Mouse (Mus musculus) embryonic facial prominence, embryonic 11.5 days (tissue): ENCODE results near the gene Kif22. TPM values are rescaled to one million over a fixed set of nuclear protein-coding genes. Genes with fewer than 3 reads are reported as not detected.
"Not testable (repeated sequence)": the region's sequence is repeated elsewhere in the genome, so short reads cannot be mapped to it uniquely, and the experiment has no call there.

ENCODE experiments used
- ATAC-seq: fragments of 200-750 bp; cut with Nextera tagmentation; replicated peaks from 2 replicates; pipeline ENCODE4 v1.8.0; 2017; ENCODE audit warnings: low read depth; ENCODE audit not compliant: insufficient number of reproducible peaks, low FRiP score, low TSS enrichment
- DNase-seq: peaks from one replicate; pipeline ENCODE4 v3.0.0-alpha.2; 2015; ENCODE audit warnings: low spot score
- H3K27ac ChIP-seq: fragments of 300-500 bp; sonication (generic); replicated peaks from 2 replicates; pipeline ENCODE4 v1.5.1; 2014; ENCODE audit warnings: mild to moderate bottlenecking, low read depth, low read length, control low read depth
- H3K27me3 ChIP-seq: fragments of 300-500 bp; sonication (generic); 2 replicates; pipeline ENCODE4 v1.6.1; 2014; ENCODE audit warnings: mild to moderate bottlenecking, low read length, moderate library complexity, mixed read lengths; ENCODE audit not compliant: control insufficient read depth, insufficient read depth
- H3K36me3 ChIP-seq: fragments of 300-500 bp; sonication (generic); replicated peaks from 2 replicates; pipeline ENCODE4 v1.6.1; 2014; ENCODE audit warnings: low read depth, mild to moderate bottlenecking, low read length, moderate library complexity, mixed read lengths; ENCODE audit not compliant: control insufficient read depth, insufficient read depth
- H3K4me1 ChIP-seq: fragments of 300-500 bp; sonication (generic); 2 replicates; pipeline ENCODE4 v1.6.1; 2014; ENCODE audit warnings: low read length, mixed read lengths; ENCODE audit not compliant: control insufficient read depth, insufficient read depth
- H3K4me2 ChIP-seq: fragments of 300-500 bp; sonication (generic); 2 replicates; pipeline ENCODE4 v1.6.1; 2014; ENCODE audit warnings: low read depth, mild to moderate bottlenecking, control low read depth, low read length, moderate library complexity
- H3K4me3 ChIP-seq: fragments of 300-500 bp; sonication (generic); 2 replicates; pipeline ENCODE4 v1.5.1; 2014; ENCODE audit warnings: low read depth, low read length, control low read depth
- H3K9ac ChIP-seq: fragments of 300-500 bp; sonication (generic); replicated peaks from 2 replicates; pipeline ENCODE4 v1.6.1; 2014; ENCODE audit warnings: mild to moderate bottlenecking, control low read depth, low read length
- H3K9me3 ChIP-seq: fragments of 300-500 bp; sonication (generic); replicated peaks from 2 replicates; pipeline ENCODE4 v1.6.1; 2016; ENCODE audit warnings: mild to moderate bottlenecking, low read length, inconsistent platforms, mixed read lengths; ENCODE audit not compliant: control insufficient read depth
- WGBS: fragments of 180-500 bp; shearing (Covaris S2); extraction: QIAGEN DNeasy Blood & Tissue Kit; methylation state at CpG from one replicate; pipeline ENCODE4 v1.1.7; 2014; 5-methylcytosine and 5-hydroxymethylcytosine counted together
- polyA plus RNA-seq: library from polyadenylated mRNA; unstranded; fragments of >200 nt; fragmentation: Nextera tagmentation; extraction: Ambion mirVana; gene quantifications from 2 replicates; pipeline ENCODE4 v1.2.1, GENCODE M21; 2014

Kif22 gene
- polyA plus RNA-seq = 192 and 199 TPM in 2 replicates

- Histone ChIP-seq H3K9ac (peak within 1 kb of the TSS; percentile 85), H3K4me2 (peak within 1 kb of the TSS; percentile 59), H3K9me3 (no peaks in the 10 kb centered on the region), H3K4me3 (peak within 1 kb of the TSS; percentile 84), H3K27ac (0 out of 2 replicates have a peak within 1 kb of the TSS, but pooled peaks have one; percentile 14), H3K36me3 (no peaks in the 10 kb centered on the region), H3K27me3 (no peaks in the 10 kb centered on the region), H3K4me1 (no peaks in the 10 kb centered on the region)
- DNase-seq (peak; percentile 95), ATAC-seq (peak; percentile 84)
- under 1% methylated on average over 53 of the region's 53 CpGs for WGBS
Observed at GRCm38 (mm10) chr7:127041851-127042672, at the start of gene Kif22. Gene Kif22 (minus strand): TSS chr7:127042471.

DNA sequence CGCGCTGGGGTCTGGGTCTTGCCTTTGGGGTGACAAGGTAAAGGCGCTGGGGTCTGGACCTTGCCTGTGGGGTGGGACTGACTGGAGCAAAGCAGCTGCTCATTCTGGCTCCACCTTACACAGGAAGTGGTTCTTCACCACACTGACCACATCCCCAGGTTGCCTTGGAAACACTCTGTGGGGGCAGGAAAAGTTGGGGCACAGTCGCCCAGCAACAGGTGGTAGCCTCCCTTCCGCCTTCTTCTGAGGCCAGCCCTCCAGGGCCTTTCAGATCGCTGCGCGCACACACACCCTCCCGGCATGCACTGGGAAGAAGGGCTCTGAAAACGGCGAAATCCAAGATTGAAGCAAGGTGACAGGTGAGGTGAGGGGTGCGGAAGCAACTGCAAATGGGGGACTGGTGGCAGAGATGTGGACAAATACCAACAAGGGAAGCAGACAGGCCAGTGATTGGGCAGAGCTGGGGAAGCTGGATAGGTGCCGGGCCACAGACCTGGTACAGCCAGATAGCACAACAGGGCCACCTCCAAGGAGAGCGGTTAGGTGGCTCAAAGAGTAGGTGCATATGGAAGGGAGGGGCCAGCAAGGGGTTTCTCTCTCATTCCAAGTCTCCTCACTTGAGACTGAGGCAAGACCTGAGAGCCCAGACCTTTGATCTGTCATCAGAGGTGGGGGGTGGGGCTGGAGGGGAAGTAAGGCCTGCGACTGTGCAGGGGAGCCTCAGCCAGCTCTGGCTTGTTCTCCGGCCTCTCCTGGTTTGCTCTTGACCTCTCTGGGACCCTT, 49.0 kb upstream of the Kif22 start, which contains the start of gene AI467606:
TSS of gene AI467606 (plus strand) at position 246 of the 783 bp plus-strand sequence.
- WGBS = 69% methylated on average over 16 of the region's 16 CpGs
- Histone ChIP-seq H3K4me2 (no peak within 1 kb of the TSS), H3K4me1 (no peaks in the 10 kb centered on the region; the same call in 1 of the 2 replicates), H3K36me3 (no peaks in the 10 kb centered on the region), H3K27me3 (no peaks in the 10 kb centered on the region), H3K27ac (no peak within 1 kb of the TSS), H3K9ac (no peak within 1 kb of the TSS), H3K9me3 (no peaks in the 10 kb centered on the region), H3K4me3 (no peak within 1 kb of the TSS)
- ATAC-seq = peak; percentile 23; the same call in 1 of the 2 replicates
- DNase-seq = no peak

DNA sequence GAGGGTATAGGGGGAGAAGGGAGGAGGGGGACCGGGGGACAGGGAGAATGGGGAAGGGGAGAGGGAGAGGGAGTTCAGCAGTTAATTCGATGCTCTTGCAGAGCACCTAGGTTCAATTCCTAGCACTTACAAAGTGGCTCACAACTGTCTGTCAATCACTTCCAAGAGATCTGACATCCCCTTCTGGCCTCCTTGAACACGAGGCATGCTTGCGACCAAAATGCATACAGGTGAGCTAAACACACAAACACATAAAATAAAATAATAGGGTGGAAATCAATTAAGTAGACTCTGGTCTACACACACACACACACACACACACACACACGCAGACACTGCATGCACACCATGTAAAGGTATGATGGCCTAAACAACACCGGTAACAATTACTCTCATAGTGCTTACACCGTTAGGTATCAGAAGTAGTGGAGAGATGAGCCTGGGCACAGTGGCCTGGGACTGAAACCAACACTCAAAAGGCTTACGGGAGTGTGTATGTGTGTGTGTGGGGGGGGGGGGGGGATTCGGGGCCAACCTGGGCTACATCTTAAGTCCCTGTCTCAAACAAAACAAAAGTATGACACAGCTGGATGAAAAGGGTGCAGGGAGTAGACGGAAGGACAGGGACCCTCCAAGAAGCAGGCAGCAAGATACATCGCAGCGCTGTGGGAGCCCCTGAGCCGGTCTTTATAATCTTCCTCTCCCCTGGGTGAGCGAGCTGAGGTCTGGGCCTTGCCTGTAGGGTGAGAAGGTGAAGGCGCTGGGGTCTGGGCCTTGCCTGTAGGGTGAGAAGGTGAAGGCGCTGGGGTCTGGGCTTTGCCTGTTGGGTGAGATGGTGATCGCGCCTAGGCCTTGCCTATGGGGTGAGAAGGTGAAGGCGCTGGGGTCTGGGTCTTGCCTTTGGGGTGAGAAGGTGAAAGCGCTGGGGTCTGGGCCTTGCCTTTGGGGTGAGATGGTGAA, 48.2 kb upstream of the Kif22 start:
- WGBS = 82% methylated on average over 20 of the region's 20 CpGs
- Histone ChIP-seq H3K9me3 (no peaks in the 10 kb centered on the region), H3K4me2 (no peak overlapping the region), H3K4me1 (no peaks in the 10 kb centered on the region; the same call in 1 of the 2 replicates), H3K4me3 (no peak overlapping the region), H3K27me3 (no peaks in the 10 kb centered on the region), H3K27ac (no peak overlapping the region), H3K9ac (no peak overlapping the region), H3K36me3 (no peaks in the 10 kb centered on the region)
- no peak for ATAC-seq
- no peak for DNase-seq

DNA sequence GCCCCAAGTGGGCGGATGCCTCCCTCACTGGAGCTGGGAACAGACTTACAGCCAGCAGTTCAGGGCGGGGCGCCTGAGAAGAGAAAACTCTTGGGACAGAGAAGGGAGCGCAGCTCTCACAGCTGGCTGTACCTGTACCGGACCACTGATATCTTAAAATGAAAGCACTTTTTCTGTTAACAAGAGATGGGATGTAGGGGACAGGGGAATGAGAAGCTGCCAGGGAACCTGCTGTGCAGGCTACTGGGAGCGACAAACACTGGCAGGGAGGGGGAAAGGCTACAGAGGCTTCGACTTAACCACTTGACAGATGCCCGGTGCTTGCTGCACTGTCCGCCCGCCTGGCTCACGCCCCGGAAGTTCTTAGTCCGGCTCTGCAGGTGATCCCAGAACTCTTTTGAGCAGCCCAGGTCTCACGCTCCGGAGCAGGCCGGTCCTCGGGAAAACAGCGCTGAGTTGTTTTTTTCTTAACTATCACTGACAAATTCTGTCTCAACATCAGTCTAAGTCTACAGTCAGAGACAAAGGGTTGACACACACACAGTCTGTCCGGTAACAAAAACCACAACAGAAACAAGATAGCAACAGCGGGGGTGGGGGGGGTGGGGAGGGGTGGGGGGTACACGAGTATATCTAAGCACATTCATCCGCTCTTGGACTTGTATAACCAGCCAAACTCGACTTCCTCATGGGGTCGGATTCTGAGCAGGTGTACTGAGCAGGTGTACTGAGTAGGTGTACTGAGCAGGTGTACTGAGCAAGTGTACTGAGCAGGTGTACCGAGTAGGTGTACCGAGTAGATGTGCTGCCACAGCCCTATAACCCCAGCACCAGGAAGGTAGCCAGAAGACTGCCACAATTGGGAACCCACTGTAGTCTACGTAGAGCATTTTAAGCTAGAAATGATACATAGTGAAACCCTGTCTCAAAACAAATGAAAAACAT, 46.9 kb upstream of the Kif22 start:
- 20% methylated on average over 27 of the region's 27 CpGs for WGBS
- Histone ChIP-seq H3K27ac (no peak overlapping the region), H3K36me3 (no peaks in the 10 kb centered on the region), H3K4me3 (no peak overlapping the region), H3K27me3 (no peaks in the 10 kb centered on the region), H3K9ac (no peak overlapping the region), H3K4me1 (no peaks in the 10 kb centered on the region; the same call in 1 of the 2 replicates), H3K9me3 (no peaks in the 10 kb centered on the region), H3K4me2 (peak overlapping the region; percentile 26)
- peak; percentile 24 for DNase-seq
- ATAC-seq = no peak

GRCm38 (mm10) chr7:127088083-127088482, 45.8 kb upstream of the Kif22 start:
- ATAC-seq = no peak
- Histone ChIP-seq H3K4me1 (no peaks in the 10 kb centered on the region; the same call in 1 of the 2 replicates), H3K4me3 (no peak overlapping the region), H3K36me3 (no peaks in the 10 kb centered on the region), H3K9ac (no peak overlapping the region), H3K4me2 (no peak overlapping the region), H3K27me3 (no peaks in the 10 kb centered on the region), H3K27ac (no peak overlapping the region), H3K9me3 (no peaks in the 10 kb centered on the region)
- DNase-seq = no peak
- WGBS = 99% methylated on average over 3 of the region's 3 CpGs

DNA sequence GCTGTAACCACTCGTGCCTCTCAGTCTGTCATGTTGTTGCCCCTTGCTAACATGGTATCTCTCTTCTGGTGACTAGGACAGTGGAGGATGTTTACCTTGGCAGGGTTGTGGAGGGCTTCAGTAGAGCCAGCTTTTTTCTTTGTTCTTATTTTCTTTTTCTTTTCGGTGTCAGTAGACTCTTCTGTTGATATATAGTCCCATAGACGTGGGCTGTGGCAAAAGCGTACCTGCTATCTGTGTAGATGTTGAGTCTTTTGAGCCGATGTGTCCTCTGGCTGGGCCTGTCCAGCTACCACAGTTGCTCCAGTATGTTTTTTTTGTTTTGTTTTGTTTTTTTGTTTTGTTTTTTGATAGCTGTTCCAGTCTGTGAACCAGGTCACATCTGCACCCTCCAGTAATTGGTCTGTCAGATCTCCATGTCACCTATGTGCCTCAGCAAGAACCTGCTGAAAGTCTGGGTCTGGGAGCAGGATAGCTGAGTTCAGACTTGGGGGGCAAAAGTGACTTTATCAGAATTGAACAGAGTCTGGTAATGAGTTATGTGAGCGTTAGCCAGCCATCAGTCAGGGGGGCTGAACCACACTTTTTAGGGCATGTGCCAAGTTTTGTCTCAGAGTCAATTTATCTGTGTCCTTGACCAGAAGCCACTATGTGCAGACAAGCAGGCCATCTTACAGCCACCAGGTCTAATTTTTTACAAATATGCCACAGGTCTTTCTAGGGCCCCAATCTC, 45.2 kb upstream of the Kif22 start, which contains the start of gene Zg16:
TSS of gene Zg16 (minus strand) at position 51 of the 733 bp plus-strand sequence.
- ATAC-seq, H3K4me2 ChIP-seq, H3K9ac ChIP-seq, H3K9me3 ChIP-seq, H3K27ac ChIP-seq, DNase-seq, H3K4me1 ChIP-seq, H3K4me3 ChIP-seq, H3K27me3 ChIP-seq, H3K36me3 ChIP-seq: not testable (repeated sequence)
- 86% methylated on average over 6 of the region's 6 CpGs for WGBS
